Mouse (Mus musculus) c-Kit-negative CD71-positive TER-119-positive erythroid progenitor cells, embryonic 14.5 days (primary cell): ENCODE results near the gene Exoc3l4.

Experiments
- DNase-seq: peaks from one replicate; pipeline ENCODE4 v3.0.0-alpha.2; 2013; ENCODE audit warnings: low read depth, low spot score

Gene Exoc3l4

GRCm38 (mm10) chr12:111416921-111417779, at the start of gene Exoc3l4:
TSS of gene Exoc3l4 (plus strand) at chr12:111417017.
- no peak for DNase-seq

GRCm38 (mm10) chr12:111367065-111367464, 49.8 kb upstream of the Exoc3l4 start:
- no peak for DNase-seq

GRCm38 (mm10) chr12:111370249-111370648, 46.6 kb upstream of the Exoc3l4 start:
- DNase-seq = no peak

- DNase-seq = no peak
Observed at GRCm38 (mm10) chr12:111371905-111372304, 44.9 kb upstream of the Exoc3l4 start.

- DNase-seq = no peak
Observed at GRCm38 (mm10) chr12:111373411-111373810, 43.4 kb upstream of the Exoc3l4 start.

GRCm38 (mm10) chr12:111374727-111375126, 42.1 kb upstream of the Exoc3l4 start:
- no peak for DNase-seq

- no peak for DNase-seq
Observed at GRCm38 (mm10) chr12:111375559-111375958, 41.3 kb upstream of the Exoc3l4 start.

- no peak for DNase-seq
Observed at GRCm38 (mm10) chr12:111376053-111376452, 40.8 kb upstream of the Exoc3l4 start.

- DNase-seq = no peak
Observed at GRCm38 (mm10) chr12:111376826-111377331, 39.9 kb upstream of the Exoc3l4 start.

GRCm38 (mm10) chr12:111377376-111377973, 39.3 kb upstream of the Exoc3l4 start, which contains the start of gene Cdc42bpb:
TSS of gene Cdc42bpb (minus strand) at chr12:111377718.
- no peak for DNase-seq

- no peak for DNase-seq
Observed at GRCm38 (mm10) chr12:111377986-111378490, 38.8 kb upstream of the Exoc3l4 start.

- DNase-seq = no peak
Observed at GRCm38 (mm10) chr12:111378812-111379211, 38.0 kb upstream of the Exoc3l4 start.

GRCm38 (mm10) chr12:111385883-111386641, 30.8 kb upstream of the Exoc3l4 start:
- DNase-seq = no peak

- no peak for DNase-seq
Observed at GRCm38 (mm10) chr12:111386642-111387120, 30.1 kb upstream of the Exoc3l4 start.

GRCm38 (mm10) chr12:111387146-111387545, 29.7 kb upstream of the Exoc3l4 start:
- DNase-seq = no peak

GRCm38 (mm10) chr12:111394008-111394407, 22.8 kb upstream of the Exoc3l4 start:
- DNase-seq = no peak

- DNase-seq = no peak
Observed at GRCm38 (mm10) chr12:111396997-111397396, 19.8 kb upstream of the Exoc3l4 start.

GRCm38 (mm10) chr12:111401454-111402184, 15.2 kb upstream of the Exoc3l4 start:
- peak; percentile 54 for DNase-seq

GRCm38 (mm10) chr12:111404880-111405279, 11.9 kb upstream of the Exoc3l4 start:
- no peak for DNase-seq

GRCm38 (mm10) chr12:111406622-111407021, 10.2 kb upstream of the Exoc3l4 start, which contains the start of gene Lbhd2:
TSS of gene Lbhd2 (plus strand) at chr12:111406809.
- DNase-seq = no peak

GRCm38 (mm10) chr12:111409583-111409982, 7.2 kb upstream of the Exoc3l4 start:
- DNase-seq = no peak
